Mouse (Mus musculus): ENCODE results near the gene Edc3.

Edc3 gene

DNA sequence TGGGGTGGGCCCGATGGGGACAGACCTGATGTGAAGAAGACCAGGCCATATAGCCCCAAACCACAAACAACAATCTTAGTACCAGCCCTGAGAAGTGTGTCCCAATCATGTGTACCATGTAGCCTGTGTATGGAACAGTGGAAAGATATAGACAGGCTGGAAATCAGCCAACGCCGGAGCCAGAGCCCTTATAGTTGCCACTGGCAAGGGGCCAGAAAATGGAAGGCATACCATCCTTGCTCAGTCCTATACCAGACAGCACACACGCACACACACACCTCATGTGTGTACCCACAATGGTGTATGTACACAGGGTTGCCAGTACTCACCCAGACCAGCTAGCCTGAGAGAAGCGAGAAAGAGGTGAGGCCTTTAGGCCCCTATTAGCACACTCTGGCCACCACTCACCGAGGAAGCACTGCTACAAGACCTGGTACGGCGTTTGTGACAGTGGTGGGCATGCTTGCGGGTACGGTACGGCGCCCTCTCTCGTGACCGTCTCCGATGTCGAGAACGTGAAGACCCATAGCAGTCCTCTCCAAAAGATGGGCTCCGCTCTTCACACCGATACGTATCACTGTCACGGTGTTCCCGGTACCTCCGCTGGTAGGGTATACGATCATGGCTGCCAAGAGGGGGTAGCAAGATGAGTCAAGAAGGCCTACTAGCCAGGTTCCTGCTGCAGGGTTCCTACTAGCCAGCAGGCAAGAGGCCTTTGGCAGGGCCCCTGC lies 52.2 kb downstream of the Edc3 start:
- in situ Hi-C loops (cut with MboI, MseI), result loop anchor here (5.0 kb wide), 1 partner anchor 53 kb away; the partner anchor contains the start of gene Edc3

DNA sequence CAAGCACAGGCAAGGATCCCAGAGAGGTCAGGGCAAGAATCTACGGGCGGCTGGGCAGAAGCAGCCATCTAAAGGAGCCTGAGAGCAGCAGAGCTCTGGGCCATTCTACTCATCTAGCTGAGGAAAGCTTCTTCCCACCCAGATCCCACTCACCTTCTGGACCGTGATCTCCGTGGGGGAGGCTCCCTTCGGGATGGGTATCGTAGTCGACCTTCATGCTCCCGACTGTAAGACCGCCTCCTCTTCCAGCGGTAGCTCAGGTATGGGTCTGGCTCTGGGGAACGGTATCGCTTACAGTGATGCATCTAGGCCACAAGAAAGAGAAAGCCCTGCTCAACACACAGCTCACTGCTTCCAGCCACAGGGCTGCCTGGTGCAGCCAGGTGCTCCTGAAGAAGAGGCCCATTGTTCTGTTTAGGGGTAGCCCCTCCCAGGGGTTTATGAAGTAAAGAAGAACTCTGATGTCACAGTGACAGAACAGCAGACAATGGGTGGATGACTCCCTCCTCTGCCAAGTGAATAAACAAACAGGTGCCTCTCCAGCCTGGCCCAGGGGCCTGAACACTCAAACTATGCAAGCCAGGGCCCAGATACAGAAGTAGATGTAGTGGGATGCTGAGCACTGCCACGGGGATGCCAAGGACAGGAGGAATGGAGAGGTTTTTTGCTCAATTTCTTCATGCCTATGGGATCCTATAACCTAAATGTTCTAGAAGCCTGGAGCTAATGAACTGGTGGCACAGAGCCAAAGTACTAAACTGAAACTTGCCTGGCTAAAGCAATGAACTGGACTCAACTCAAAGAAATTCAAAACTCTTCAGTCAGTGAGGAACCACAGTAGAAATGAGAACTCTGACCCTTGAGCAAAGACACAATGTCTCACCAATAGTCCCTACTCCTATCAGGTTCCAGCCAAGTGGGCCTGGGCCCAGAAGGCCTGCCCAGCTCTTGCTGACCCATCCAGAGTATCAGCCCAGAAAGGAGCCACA lies 53.5 kb downstream of the Edc3 start:
- in situ Hi-C loops (cut with MboI, MseI), result loop anchor here (5.0 kb wide), 1 partner anchor 55 kb away; the partner anchor contains the start of gene Edc3

- in situ Hi-C loops (cut with MboI, MseI), result loop anchor here (5.0 kb wide), 1 partner anchor 55 kb away; the partner anchor contains the start of gene Edc3
These were observed 54.2 kb downstream of the Edc3 start for GRCm38 (mm10) chr9:57762563-57762991.

DNA sequence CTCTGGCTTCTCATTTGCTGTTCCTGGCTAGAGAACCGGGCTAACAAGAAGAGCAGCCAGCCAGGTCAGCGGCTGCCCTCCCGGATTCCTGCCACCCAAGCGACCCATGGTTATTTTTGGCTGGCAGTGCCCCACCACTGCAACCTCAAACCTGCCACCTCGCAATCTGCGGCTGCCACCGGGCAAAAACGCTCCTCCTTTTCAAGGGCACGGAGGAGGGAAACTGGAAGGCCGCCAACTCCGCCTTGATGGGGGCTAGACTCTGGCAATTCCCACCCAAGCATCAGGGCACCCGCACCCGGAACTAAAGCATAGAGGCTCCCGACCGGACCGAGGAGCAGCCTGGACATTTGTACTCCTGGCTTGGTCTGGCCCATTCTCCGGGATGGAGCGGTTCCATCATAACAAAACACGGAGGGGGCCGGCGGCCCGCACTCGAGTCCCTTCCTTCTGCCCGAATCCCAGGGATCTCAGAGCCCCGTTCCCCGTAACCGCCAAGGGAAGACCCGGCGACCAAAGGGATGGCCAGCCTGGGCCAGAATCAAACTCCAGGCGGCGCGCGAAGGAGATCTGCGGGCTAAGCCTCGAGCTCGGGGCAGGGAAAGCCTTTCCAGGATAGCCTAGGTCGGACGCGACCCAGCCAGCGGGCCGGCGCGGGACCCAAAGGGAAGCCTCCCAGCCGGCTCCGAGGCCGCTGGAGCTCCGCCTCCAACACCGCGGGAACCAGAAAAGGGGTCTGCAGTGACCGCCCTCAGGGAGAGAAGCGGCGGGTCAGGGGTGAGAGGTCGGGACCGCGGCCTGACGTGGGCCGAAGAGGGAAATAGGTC lies 56.0 kb downstream of the Edc3 start:
- in situ Hi-C loops (cut with MboI, MseI), result loop anchor here (5.0 kb wide), 1 partner anchor 57 kb away; the partner anchor contains the start of gene Edc3

- in situ Hi-C loops (cut with MboI, MseI), result loop anchor here (5.0 kb wide), 1 partner anchor 58 kb away; the partner anchor contains the start of gene Edc3
These were observed 56.6 kb downstream of the Edc3 start for GRCm38 (mm10) chr9:57764974-57765363.

DNA sequence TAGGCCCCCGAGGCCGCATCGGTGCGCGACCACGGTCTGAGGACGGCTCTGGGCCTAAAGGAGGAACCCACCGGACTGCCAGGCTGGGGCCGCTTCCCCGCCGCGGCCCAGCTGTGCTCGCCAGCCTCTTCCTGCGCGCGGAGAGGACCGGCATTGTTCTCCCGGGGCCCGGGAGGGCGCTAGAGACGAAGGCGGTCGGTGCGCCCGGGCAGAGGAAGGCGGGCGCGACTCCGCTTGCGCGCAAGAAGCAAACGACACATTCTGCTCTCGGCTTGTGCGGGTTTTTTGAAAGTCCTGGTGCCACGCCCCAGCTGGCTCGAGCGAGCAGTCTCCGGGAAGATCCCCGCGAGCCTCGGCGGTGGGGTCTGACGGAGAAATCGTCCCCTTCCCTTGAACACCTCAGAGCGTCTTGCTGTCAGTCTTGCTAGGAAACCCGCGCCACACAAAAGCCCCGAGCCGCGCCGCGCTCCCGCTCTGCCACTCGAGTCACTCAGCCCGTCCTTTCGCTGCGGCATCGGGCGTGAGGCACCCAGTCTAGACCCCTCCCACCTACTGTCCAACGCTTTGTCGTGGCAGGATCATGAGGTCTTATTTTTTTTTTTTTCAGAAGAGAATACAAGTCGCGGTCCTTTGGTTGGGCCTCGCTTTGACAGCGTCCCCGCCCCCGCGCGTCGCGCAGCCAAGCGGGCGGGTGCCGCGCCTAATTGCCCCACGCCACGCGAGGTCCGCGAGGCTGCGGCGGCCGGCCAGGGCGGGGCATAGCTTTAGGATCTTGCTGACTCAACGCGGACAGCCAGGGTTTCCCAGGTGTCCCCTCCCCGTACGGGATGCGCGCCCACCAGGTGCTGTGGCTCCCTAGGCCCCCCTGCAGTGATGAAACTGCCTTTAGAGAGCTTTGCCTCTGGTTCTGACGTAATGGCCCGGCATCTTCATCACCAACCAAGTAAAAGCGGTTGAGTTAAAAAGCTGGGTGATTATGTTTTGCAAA lies 57.3 kb downstream of the Edc3 start, which contains the start of gene Clk3:
Gene Clk3 (minus strand): TSS at position 497 of the 988 bp plus-strand sequence.
- in situ Hi-C loops (cut with MboI, MseI), result no loop called here

DNA sequence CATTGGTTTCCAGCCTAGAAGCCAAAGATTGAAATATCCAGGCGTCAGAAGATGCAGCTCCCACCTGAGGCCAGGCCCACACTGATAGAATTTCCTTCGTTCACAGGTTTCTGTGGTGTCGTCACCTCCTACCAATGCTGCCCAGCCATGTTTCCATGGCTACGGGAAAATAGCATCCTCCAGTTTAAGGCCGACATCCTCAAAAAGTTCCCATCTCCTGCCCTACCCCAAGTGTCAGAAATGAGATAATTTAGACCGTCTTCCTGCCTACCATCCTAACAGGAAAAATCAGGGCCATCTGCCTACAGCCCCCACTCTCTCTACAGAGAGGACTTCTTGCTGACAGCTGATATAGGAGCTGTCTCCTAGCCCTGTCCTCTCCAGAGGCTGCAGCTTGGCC lies 58.1 kb downstream of the Edc3 start:
- in situ Hi-C loops (cut with MboI, MseI), result no loop called here

- in situ Hi-C loops (cut with MboI, MseI), result no loop called here
These were observed 58.9 kb downstream of the Edc3 start for GRCm38 (mm10) chr9:57767231-57767630.

DNA sequence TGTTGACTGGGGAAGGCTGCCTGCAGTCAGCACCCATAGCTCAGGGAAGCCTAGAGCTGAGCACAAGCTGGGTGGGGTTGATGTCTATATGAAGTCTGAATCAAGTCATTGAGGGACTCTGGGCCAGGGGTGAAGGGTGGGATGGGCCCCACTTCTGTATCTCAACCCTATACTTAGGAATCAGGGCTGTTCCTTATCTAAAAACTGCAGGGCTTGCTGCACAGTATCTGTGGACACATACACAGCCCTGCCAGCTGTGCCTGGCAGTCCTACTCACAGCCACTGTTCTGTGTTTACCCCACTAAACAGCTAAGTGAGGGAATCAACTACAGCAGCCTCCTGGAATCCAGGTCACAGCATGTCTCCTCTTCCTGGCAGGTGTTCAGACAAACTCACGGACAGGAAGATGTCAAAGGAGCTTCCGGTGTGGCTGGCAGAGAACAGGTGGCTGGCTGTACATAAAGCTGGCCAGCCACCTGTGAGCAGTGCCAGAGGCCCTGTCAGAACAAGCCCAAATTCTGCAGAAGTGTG lies 61.3 kb downstream of the Edc3 start:
- in situ Hi-C loops (cut with MboI, MseI), result no loop called here

- in situ Hi-C loops (cut with MboI, MseI), result no loop called here
These were observed 61.9 kb downstream of the Edc3 start for GRCm38 (mm10) chr9:57770214-57770613.

DNA sequence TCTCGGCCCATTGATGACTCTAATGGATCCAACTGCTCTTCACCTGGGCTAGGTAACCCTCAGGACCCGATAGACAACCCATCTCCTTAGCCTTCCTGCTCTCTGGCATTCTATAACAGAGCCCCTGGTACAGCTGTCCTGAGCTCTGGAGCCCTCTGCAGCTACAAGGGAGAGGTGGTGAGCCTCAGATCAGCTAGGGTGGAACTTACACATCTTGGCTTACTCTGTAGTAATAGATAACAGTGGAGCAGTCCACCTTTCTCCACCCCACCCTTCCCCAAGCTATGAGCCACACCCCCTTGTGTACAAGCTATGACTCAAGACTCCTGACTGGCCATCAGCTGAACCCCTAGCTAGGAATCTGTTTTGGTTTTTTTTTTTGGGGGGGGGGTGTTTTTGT lies 62.5 kb downstream of the Edc3 start:
- in situ Hi-C loops (cut with MboI, MseI), result no loop called here

DNA sequence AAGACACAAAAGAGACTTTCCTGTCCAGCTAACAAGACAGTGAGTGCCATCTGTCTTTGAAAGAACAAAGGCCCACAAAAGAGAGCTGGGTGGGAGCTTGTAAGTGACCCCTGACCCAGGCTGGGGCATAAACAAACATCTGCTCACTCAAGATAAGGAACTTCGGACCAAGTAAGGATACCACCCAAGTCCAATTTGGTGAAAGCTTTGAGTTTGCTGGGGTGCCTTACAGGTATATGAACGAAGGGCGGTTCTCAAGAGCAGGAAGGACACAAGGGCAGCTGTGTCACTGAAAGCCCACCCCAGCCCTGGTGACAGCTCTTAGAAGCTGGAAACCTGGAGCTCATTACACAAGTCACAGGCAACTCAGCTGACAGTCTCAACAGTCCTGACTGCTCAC lies 65.4 kb downstream of the Edc3 start:
- in situ Hi-C loops (cut with MboI, MseI), result no loop called here

DNA sequence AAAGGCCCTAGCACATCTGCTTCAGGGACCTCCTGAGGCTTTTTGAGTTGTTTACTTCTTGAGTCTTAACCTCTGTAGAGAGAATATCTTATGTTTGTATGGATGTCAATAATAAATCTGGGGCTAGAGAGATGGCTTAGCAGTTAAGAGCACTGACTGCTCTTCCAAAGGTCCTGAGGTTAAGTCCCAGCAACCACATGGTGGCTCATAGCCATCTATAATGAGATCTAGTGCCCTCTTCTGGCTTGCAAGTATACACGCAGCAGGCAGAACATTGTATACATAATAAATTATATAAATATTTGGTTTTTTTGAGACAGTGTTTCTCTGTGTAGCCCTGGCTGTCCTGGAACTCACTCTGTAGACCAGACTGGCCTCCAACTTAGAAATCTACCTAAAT lies 65.8 kb downstream of the Edc3 start:
- in situ Hi-C loops (cut with MboI, MseI), result no loop called here

- in situ Hi-C loops (cut with MboI, MseI), result no loop called here
These were observed 66.7 kb downstream of the Edc3 start for GRCm38 (mm10) chr9:57775026-57775425.

GRCm38 (mm10) chr9:57775736-57776135 lies 67.4 kb downstream of the Edc3 start:
- in situ Hi-C loops (cut with MboI, MseI), result no loop called here

DNA sequence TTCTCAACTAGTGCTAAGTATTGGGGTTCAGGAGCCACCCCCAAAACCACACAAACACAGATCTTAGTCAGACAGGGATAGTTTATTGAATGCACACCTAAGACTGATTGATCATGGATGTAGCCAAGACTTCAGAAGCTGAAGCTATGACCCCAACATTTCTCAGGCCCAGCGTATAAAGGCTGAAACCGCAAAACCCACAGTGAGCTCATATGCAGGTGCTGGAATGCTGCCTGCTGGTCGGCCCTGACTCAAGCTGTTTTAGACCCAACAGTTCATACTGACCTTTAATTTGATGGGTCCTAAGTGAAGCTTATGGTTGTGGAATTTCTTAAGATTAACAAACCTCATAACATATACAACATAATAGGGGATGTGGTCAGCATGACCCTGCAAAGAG lies 74.3 kb downstream of the Edc3 start:
- in situ Hi-C loops (cut with MboI, MseI), result no loop called here

- in situ Hi-C loops (cut with MboI, MseI), result no loop called here
These were observed 81.4 kb downstream of the Edc3 start for GRCm38 (mm10) chr9:57789733-57790132.

DNA sequence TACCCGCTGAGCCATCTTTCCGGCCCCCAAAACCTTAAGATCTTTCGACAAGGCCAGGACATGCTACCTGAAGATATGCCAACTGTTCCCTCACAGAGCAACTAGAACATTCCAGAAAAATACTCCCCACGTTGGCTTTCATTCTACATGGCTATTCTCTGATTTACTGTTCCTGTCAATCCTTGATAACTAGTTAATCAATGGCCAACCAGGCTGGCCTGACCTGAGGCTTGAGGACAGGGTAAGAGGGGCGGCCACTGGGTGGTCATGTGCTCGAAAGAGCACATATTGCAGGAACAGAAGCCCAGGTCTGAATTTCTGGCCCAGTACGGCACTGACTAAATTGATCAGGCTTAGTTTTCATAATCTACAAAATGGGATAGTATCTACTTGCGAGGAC lies 89.1 kb downstream of the Edc3 start:
- in situ Hi-C loops (cut with MboI, MseI), result no loop called here

GRCm38 (mm10) chr9:57798725-57799253 lies 90.4 kb downstream of the Edc3 start:
- in situ Hi-C loops (cut with MboI, MseI), result no loop called here
